Mouse (Mus musculus) cerebellum, adult 2 months (tissue): ENCODE data around the gene Gfy.

Experiments used
- CTCF ChIP-seq: fragments of 200-500 bp; IDR thresholded peaks from 2 replicates; pipeline ENCODE4 v1.5.1; 2011; ENCODE audit warnings: low read depth, mild to moderate bottlenecking, control low read depth, low read length, moderate library complexity, borderline replicate concordance; ENCODE audit not compliant: insufficient read depth
- POLR2A ChIP-seq: fragments of 200-500 bp; IDR thresholded peaks from 2 replicates; pipeline ENCODE4 v1.6.1; 2011; ENCODE audit warnings: low read length, control low read depth, borderline replicate concordance; ENCODE audit not compliant: insufficient read depth

GRCm38 (mm10) chr7:45198435-45198834, 19.1 kb upstream of the Gfy start:
- TF ChIP-seq CTCF, result peak; percentile 98
- no peak for TF ChIP-seq POLR2A
